Mouse (Mus musculus): Measurements from ENCODE around the gene 2900026A02Rik. TPM values are rescaled to one million over a fixed set of nuclear protein-coding genes. Genes with fewer than 3 reads are reported as not detected.

2900026A02Rik gene
- polyA plus RNA-seq, 1 experiment, result 2.2 TPM

DNA sequence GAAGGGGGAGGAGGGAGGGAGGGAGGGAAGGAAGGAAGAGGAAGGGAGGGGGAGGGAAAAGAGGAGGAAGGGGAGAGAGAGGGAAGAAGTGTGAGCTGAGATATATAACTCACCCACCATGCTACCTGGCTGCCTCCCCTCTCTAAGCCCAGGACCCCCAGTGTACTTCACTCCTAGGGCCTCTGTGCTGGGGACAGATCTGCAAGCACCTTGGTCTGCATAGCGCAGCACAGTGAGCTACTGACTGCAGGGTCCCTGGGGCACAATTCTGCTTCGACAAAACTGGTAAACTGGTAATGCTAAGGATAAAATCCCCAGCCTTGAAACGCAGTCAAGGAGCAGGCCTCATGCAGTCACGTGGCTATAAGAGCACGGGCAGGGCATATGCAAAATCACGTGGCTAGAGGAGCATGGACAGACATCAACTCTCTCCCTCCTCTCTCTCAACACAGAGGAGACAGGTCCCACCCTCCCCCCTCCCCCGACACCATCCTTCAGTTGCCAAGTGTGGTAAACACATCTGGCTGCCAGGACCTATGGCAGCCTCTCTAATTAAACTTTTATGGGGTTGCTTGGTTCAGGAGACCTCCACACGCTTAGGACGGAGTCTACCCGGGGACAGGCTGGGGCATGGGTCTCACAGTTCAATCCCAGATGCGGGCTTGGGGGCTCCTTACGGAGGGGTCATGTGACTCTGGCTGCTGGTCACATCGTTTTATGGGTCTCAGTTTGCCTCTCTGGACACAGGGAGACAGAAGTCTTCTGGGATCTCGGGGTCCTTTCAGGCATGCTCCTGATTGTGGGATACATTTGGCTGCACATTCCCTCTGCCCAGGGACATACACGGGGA is 100.1 kb downstream of the 2900026A02Rik start:
- H3K4me3 ChIP-seq (ENCODE audit: control insufficient read depth, low read depth, low read length), result no peak overlapping the region
- H3K27ac ChIP-seq (ENCODE audit: control insufficient read depth, insufficient read depth, low read depth, low read length), result no peak overlapping the region
- no peaks in the 10 kb centered on the region for H3K27me3 ChIP-seq (ENCODE audit: control insufficient read depth, insufficient read depth, low read length)
- no peak for TF ChIP-seq POLR2A (IDR thresholded peaks at IDR 0.05; ENCODE audit: control insufficient read depth, low read depth, low read length)
- TF ChIP-seq CTCF (IDR thresholded peaks at IDR 0.05; ENCODE audit: control insufficient read depth, insufficient read depth, insufficient replicate concordance, low read depth, low read length), result no peak
- no peaks in the 10 kb centered on the region for H3K36me3 ChIP-seq (ENCODE audit: control insufficient read depth, insufficient read depth, low read length)
- no peaks in the 10 kb centered on the region for H3K4me1 ChIP-seq (ENCODE audit: control insufficient read depth, insufficient read depth, low read length)

DNA sequence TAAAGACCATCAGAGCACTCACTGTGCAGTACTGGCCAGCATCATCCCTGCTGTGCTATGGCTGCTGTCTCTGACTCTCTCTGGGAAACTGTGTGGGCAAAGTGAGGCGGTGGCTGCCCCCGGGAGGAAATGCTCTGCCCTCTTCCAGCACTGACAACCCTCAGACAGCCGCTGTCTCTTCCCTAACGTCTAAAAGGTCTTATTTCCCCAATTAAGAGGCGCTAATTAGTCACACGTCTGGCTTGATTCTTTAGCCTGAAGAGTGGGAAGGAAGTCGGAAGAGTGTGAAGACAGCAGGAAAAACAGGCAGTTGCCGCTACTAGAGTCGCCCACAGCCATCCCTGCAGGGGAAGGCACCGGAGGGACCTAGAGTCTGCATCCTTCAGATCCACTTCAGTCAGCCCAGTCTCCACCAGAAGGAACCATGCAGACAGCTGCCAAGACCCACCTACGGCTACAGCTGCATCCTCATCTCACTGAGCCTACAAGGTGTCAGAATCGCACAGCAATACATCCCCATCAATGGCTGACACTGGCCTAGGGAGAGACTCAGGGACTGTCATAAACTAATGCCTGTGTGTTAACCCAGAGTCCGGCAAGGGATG is 101.1 kb downstream of the 2900026A02Rik start:
- Histone ChIP-seq H3K27ac (ENCODE audit: control insufficient read depth, insufficient read depth, low read depth, low read length) (no peak overlapping the region), H3K36me3 (ENCODE audit: control insufficient read depth, insufficient read depth, low read length) (no peaks in the 10 kb centered on the region), H3K4me3 (ENCODE audit: control insufficient read depth, low read depth, low read length) (no peak overlapping the region), H3K27me3 (ENCODE audit: control insufficient read depth, insufficient read depth, low read length) (no peaks in the 10 kb centered on the region), H3K4me1 (ENCODE audit: control insufficient read depth, insufficient read depth, low read length) (no peaks in the 10 kb centered on the region)
- TF ChIP-seq CTCF (IDR thresholded peaks at IDR 0.05; ENCODE audit: control insufficient read depth, insufficient read depth, insufficient replicate concordance, low read depth, low read length) (no peak), POLR2A (IDR thresholded peaks at IDR 0.05; ENCODE audit: control insufficient read depth, low read depth, low read length) (no peak)

DNA sequence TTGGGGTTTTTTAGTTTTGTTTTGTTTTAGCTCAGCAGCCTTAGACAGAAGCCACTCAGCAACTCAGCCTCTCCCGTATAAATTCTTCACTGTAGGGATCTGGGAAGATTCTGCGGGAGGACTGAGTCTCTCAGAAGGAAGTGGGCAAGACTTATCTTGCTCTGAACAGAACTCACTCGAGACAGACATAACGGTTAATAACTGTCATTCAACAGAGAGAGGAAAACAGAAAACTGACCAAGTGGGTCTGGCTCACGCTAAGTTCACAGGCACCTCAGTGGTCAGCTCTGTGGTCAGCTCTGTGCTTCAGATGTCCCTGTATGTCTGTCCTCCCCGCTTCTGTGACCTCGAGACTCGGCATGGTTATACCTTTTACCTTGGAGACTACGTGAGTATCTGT is 101.7 kb downstream of the 2900026A02Rik start:
- no peaks in the 10 kb centered on the region for H3K36me3 ChIP-seq (ENCODE audit: control insufficient read depth, insufficient read depth, low read length)
- H3K27me3 ChIP-seq (ENCODE audit: control insufficient read depth, insufficient read depth, low read length), result no peaks in the 10 kb centered on the region
- H3K4me1 ChIP-seq (ENCODE audit: control insufficient read depth, insufficient read depth, low read length), result no peaks in the 10 kb centered on the region
- no peak for TF ChIP-seq CTCF (IDR thresholded peaks at IDR 0.05; ENCODE audit: control insufficient read depth, insufficient read depth, insufficient replicate concordance, low read depth, low read length)
- TF ChIP-seq POLR2A (IDR thresholded peaks at IDR 0.05; ENCODE audit: control insufficient read depth, low read depth, low read length), result no peak
- no peak overlapping the region for H3K27ac ChIP-seq (ENCODE audit: control insufficient read depth, insufficient read depth, low read depth, low read length)
- no peak overlapping the region for H3K4me3 ChIP-seq (ENCODE audit: control insufficient read depth, low read depth, low read length)

DNA sequence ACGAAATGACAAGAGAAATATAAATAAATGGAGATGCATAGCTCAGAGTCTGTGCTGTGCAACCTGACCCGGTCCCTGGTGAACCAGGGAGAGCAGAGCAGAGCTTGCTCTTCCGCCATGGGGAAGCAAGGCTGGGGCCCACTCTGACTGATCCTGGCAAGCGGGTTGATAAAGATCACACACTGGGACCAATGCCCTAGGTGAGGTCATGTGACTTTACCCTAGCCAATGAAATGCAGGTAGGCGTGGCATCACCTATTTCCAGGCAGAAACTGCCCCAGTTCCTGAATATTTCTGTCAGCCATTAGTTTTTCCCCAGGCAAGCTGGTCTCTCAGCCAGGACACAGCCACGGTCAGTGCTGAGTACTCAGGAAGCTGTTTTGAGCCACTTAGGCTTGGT is 102.3 kb downstream of the 2900026A02Rik start:
- Histone ChIP-seq H3K36me3 (ENCODE audit: control insufficient read depth, insufficient read depth, low read length) (no peaks in the 10 kb centered on the region), H3K4me1 (ENCODE audit: control insufficient read depth, insufficient read depth, low read length) (no peaks in the 10 kb centered on the region), H3K4me3 (ENCODE audit: control insufficient read depth, low read depth, low read length) (no peak overlapping the region), H3K27me3 (ENCODE audit: control insufficient read depth, insufficient read depth, low read length) (no peaks in the 10 kb centered on the region), H3K27ac (ENCODE audit: control insufficient read depth, insufficient read depth, low read depth, low read length) (no peak overlapping the region)
- TF ChIP-seq POLR2A (IDR thresholded peaks at IDR 0.05; ENCODE audit: control insufficient read depth, low read depth, low read length) (no peak), CTCF (IDR thresholded peaks at IDR 0.05; ENCODE audit: control insufficient read depth, insufficient read depth, insufficient replicate concordance, low read depth, low read length) (no peak)

DNA sequence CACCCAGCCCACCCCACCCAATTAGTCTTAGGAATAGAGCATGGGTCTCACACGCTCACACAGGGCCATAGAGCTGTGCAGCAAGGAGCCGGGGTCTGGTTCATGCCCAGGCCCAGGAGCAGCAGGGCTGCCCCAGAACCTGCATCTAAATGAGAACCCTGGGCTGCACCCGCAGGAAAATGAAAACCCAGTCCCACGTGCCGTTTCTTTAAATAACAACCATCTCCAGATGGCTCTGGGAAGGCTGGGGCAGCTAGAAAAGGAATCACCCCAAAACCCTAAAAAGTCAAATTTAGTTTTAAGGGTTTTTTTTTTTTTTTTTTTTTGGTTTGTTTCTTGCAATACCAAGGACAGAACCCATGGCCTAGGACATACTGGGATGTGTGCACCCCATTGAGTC is 103.7 kb downstream of the 2900026A02Rik start:
- Histone ChIP-seq H3K4me1 (ENCODE audit: control insufficient read depth, insufficient read depth, low read length) (no peaks in the 10 kb centered on the region; the same call in 1 of the 2 replicates), H3K27ac (ENCODE audit: control insufficient read depth, insufficient read depth, low read depth, low read length) (no peak overlapping the region)

GRCm38 (mm10) chr5:113115896-113116295 is 105.1 kb downstream of the 2900026A02Rik start:
- Histone ChIP-seq H3K4me3 (ENCODE audit: control insufficient read depth, low read depth, low read length) (no peak overlapping the region), H3K36me3 (ENCODE audit: control insufficient read depth, insufficient read depth, low read length) (no peaks in the 10 kb centered on the region), H3K4me1 (ENCODE audit: control insufficient read depth, insufficient read depth, low read length) (no peaks in the 10 kb centered on the region; the same call in 1 of the 2 replicates), H3K27me3 (ENCODE audit: control insufficient read depth, insufficient read depth, low read length) (no peaks in the 10 kb centered on the region), H3K27ac (ENCODE audit: control insufficient read depth, insufficient read depth, low read depth, low read length) (no peak overlapping the region)
- no peak for TF ChIP-seq CTCF (IDR thresholded peaks at IDR 0.05; ENCODE audit: control insufficient read depth, insufficient read depth, insufficient replicate concordance, low read depth, low read length)
- TF ChIP-seq POLR2A (IDR thresholded peaks at IDR 0.05; ENCODE audit: control insufficient read depth, low read depth, low read length), result no peak

More for the DNA sequence above, 103.7 kb downstream of the 2900026A02Rik start:
- H3K27me3 ChIP-seq (ENCODE audit: control insufficient read depth, insufficient read depth, low read length), result no peaks in the 10 kb centered on the region
- H3K4me3 ChIP-seq (ENCODE audit: control insufficient read depth, low read depth, low read length), result no peak overlapping the region
- no peaks in the 10 kb centered on the region for H3K36me3 ChIP-seq (ENCODE audit: control insufficient read depth, insufficient read depth, low read length)
- TF ChIP-seq POLR2A (IDR thresholded peaks at IDR 0.05; ENCODE audit: control insufficient read depth, low read depth, low read length) (no peak), CTCF (IDR thresholded peaks at IDR 0.05; ENCODE audit: control insufficient read depth, insufficient read depth, insufficient replicate concordance, low read depth, low read length) (no peak)

Measured in testis, adult 2 months (tissue).